Mouse (Mus musculus) layer of hippocampus, adult 11-12 months (tissue): ENCODE measurements around the gene Eipr1.
"Not testable (repeated sequence)": the region's sequence is repeated elsewhere in the genome, so short reads cannot be mapped to it uniquely, and the experiment has no call there.

Experiments
- DNase-seq: peaks from one replicate; pipeline ENCODE4 v3.0.0; 2022; ENCODE audit warnings: low spot score

Gene Eipr1

DNA sequence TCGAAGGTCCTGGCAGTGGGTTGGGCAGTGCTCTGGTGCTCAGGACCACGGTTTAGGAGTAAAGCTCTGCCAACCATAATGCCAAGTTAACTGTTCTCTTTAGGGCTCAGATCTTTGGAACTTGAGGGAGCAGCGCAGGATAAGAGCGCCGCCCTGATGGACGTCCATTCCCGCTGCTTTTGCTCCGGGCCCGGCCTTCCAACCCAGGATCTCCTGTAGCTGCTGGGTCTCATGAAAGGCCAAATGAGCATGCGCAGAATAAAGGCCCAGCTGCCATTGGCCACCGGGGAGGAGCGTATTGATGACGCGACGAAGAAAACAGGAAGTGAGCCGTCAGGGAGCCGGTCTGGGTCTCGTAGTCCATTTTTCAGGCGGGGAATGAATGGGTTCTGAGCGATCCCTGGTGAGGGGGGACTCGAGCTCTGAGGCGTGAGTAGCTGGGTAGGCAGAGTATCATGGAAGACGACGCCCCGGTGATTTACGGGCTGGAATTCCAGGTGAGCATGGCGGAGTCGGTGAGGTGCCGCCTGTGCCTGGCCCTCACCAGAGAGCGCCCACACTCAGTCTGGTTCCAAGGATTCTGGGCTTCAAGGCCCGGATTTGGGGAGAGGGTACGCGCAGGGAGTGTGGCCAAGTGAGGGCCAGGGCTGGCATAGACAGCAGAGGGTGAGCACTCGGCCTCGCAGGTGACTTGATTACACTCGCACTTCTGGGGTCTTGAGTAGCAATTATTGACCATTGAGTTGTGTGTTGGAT lies at the start of gene Eipr1:
Eipr1 (plus strand) TSS at position 296 of the 756 bp plus-strand sequence.
- DNase-seq = peak; percentile 91

DNA sequence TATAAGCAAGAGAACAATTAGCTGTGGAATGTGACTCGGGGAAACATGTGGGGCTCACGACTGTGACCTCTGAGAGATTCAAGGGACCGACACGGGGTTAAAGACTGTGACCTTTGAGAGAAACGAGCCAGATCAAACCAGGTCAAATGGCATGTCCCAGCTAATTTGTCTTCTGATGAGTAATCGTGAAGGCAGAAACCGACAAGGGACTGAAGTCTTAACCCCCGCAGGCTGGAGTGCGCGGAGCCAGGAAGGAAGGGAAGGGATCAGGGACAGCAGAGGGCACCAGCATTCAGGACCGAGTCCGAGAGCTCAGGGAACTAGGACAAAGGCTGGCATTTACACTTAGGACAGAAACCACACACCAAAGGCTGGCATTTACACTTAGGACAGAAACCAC lies 47.2 kb upstream of the Eipr1 start:
- DNase-seq = no peak

GRCm38 (mm10) chr12:28705204-28705603 lies 46.4 kb upstream of the Eipr1 start:
- DNase-seq = no peak

GRCm38 (mm10) chr12:28708154-28708553 lies 43.4 kb upstream of the Eipr1 start:
- DNase-seq = no peak

DNA sequence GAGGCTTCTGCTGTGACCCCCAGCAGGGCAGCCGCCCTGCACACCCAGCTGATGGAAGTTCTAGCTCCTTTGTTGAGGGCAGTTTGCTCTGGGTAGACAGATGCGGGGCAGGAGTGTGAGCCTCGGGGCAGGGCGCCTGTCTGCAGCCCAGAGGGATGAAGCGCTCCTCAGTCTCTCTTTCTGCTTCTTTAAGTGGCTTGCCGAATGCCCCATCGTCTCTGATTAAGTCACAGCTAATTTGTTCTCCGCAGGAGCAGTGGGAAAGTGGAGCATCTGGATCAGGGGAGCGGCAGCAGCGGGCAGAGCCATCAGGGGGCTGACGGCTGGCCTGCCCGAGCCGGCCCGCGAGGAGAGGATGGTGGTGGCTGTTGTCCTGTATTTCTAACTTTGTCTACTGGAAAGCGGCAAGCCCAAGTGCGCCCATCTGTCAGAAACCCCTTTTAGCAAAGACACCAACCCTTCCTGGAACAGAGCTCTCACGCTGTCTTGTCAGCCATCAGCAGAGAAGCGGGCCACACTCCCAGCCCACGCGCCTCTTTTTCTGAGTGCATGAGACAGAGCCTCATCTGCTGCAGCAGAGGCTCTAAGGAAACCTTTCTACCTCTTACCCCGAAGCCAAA lies 40.9 kb upstream of the Eipr1 start:
- DNase-seq = peak; percentile 62

- DNase-seq = no peak
These were observed 36.6 kb upstream of the Eipr1 start for GRCm38 (mm10) chr12:28714822-28715632.

- no peak for DNase-seq
These were observed 34.5 kb upstream of the Eipr1 start for GRCm38 (mm10) chr12:28717066-28717465.

- no peak for DNase-seq
These were observed 33.5 kb upstream of the Eipr1 start for GRCm38 (mm10) chr12:28718106-28718505.

- DNase-seq = no peak
These were observed 27.2 kb upstream of the Eipr1 start for GRCm38 (mm10) chr12:28724366-28724765.

DNA sequence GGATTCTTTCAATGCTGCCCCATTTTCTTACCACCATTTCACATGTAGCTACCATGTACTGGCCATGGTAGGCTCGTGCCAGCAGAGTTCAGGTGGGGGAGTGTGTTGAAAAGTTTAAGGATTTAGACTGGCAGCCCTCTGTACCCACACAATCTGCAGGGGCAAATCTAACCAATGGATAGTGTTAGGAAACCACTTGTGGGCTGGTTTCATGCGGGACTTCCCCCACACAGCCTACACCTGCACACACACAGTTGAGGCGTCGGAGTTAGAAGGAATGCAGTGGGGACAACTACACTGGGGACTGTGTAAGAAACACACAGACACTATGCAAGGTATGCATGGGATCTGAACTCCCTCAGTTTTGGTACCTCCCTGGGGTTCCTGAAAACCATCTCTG lies 25.4 kb upstream of the Eipr1 start:
- no peak for DNase-seq

DNA sequence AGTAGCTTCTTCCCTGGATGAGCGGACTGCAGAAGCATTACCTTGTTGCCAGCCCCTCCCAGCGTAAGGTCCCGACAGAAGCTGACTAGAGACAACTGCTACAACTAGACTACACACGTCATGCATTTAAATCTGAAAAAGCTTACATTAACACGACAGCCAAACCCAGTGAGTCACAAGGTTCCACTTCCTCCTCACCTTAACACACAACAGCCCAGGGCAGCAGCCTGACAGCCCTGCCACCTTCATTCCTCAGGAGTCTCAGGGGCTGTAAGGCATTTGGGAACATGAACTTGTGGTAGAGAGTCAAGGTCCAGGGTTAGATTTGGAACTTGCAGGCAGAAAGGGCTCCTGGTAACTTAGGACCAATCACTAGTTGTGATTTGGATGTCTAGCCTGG lies 24.5 kb upstream of the Eipr1 start:
- no peak for DNase-seq

DNA sequence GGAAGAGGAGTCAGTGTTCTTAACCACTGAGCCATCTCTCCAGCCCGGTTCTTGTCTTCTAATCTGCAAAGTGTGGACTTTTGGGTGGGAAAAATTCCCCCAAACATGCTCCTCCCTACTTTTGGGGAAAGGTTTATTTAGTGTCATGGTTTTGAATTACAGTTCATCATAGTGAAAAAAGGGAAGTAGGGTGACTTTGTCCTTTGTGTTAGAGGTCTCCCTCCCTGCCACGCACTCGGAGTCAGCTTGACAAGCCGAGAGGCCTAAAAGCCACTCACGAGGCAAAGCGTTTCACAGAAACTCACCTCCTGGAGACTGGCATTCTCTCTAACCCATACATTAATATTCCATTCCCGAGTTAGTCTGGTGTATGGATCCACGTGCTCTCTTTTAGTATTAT lies 19.0 kb upstream of the Eipr1 start:
- no peak for DNase-seq

- not testable (repeated sequence) for DNase-seq
These were observed 17.9 kb upstream of the Eipr1 start for GRCm38 (mm10) chr12:28733520-28734245.

- DNase-seq = no peak
These were observed 17.3 kb upstream of the Eipr1 start for GRCm38 (mm10) chr12:28734271-28734670.

- no peak for DNase-seq
These were observed 16.3 kb upstream of the Eipr1 start for GRCm38 (mm10) chr12:28735293-28735692.

- no peak for DNase-seq
These were observed 8.3 kb upstream of the Eipr1 start for GRCm38 (mm10) chr12:28743328-28743727.

GRCm38 (mm10) chr12:28750021-28750633 lies 1.5 kb upstream of the Eipr1 start, which contains the start of gene Trappc12:
Gene Trappc12, minus strand, starts transcription at chr12:28750472.
- DNase-seq = peak; percentile 86

GRCm38 (mm10) chr12:28750876-28751275 lies 727 bp upstream of the Eipr1 start:
- no peak for DNase-seq

DNA sequence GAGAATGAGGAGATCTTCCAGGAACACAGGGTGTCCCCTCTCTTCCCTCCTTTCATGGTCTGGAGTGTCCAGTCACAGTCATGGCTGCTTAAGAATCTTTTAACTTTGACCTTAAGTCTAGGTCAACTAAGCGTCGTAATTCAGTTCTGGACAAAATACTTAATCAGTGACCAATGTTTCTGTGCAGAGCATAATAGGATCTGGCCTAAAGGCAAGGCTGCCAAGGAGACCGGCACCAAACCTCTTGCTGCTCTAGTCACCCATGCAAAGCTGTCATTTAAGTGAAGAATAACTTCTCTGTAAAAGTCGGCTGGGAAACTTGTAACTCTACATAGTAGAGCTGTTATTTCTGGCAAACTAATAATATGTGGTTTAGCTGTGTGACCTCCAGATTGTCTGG lies 4.4 kb downstream of the Eipr1 start:
- DNase-seq = no peak

- DNase-seq = no peak
These were observed 18.4 kb downstream of the Eipr1 start for GRCm38 (mm10) chr12:28769953-28770352.

- DNase-seq = no peak
These were observed 22.2 kb downstream of the Eipr1 start for GRCm38 (mm10) chr12:28773815-28774214.

DNA sequence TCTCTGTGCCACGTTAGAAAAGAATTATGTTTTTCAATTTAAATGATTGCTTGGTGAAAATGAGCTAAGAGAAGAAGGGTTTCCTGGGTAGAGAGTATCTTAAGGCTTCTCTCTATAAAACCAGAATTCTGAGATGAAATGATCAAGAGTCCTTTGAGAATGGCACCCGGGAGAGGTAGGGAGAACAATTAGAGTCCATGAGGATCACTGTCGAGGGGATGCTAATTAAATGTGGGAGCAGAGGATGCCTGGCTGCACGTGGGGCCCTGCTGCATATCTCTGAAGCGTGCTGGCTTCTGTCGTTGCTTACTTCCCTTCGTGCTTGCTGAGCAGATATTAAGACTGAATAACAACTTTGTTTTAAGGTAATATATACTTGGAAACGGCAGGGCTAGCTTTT lies 23.5 kb downstream of the Eipr1 start:
- DNase-seq = no peak
